Mouse (Mus musculus): ENCODE results near the gene Sirt2. TPM values are rescaled to one million over a fixed set of nuclear protein-coding genes. Genes with fewer than 3 reads are reported as not detected.
A peak's percentile ranks its signal among the peaks of the same experiment; 100 is the strongest.

The Sirt2 gene
- total RNA-seq, 2 experiments from 2014 or later, result 56.4 to 58.3 TPM

- no peak for DNase-seq
Observed at GRCm38 (mm10) chr7:28767462-28767965, 979 bp downstream of the Sirt2 start, which contains the start of gene Nfkbib. Gene Nfkbib (minus strand): TSS chr7:28767512.

- DNase-seq, result no peak
Observed at GRCm38 (mm10) chr7:28769414-28769958, 3.0 kb downstream of the Sirt2 start.

- DNase-seq, result no peak
Observed at GRCm38 (mm10) chr7:28770309-28770708, 3.8 kb downstream of the Sirt2 start.

GRCm38 (mm10) chr7:28771867-28772266 is 5.3 kb downstream of the Sirt2 start:
- DNase-seq, result peak; percentile 50

DNA sequence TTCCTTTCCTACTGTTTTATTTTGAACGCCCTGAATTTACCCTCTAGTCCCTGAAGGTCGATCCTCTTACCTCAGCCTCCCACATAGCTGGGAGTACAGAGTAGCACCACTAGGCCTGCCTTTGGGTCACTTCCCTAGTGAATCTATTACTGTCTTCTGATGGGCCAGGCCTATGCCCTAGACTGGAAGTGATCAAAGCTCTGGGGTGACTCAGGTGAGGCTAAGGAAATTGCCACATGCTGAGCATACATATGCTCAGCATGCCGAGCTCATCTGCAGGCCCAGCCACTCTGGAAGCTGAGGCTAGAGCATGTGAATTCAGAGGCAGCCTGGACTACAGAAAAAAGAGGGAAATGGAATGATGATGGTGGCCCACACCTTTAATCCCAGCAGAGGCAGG is 6.6 kb downstream of the Sirt2 start:
- no peak for DNase-seq

DNA sequence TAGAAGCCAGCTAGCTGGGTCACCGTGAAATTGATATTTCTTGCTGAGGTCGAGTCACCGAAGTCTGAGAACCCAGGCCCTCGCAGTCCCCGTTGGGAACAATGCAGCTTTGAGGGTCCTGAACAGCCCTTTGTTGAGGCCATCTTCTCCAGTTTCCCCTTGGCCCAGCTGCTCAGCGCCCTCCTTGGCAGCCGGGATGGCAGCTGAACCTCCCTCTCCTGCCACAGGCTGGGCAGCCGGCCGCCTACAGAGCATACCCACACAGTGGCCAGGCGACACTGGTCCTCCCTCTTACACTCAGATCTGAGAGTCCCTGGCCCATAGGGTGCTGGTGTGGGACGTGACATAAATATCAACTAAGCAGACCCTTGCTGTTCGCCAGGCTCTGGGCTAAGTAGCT is 7.6 kb downstream of the Sirt2 start:
- DNase-seq, result no peak

GRCm38 (mm10) chr7:28775129-28775528 is 8.6 kb downstream of the Sirt2 start:
- DNase-seq, result no peak

GRCm38 (mm10) chr7:28778825-28779224 is 12.3 kb downstream of the Sirt2 start:
- DNase-seq, result no peak

- peak; percentile 94 for DNase-seq
Observed at GRCm38 (mm10) chr7:28780067-28780658, 13.6 kb downstream of the Sirt2 start.

- no peak for DNase-seq
Observed at GRCm38 (mm10) chr7:28780857-28781256, 14.3 kb downstream of the Sirt2 start.

- no peak for DNase-seq
Observed at GRCm38 (mm10) chr7:28781261-28781663, 14.7 kb downstream of the Sirt2 start.

GRCm38 (mm10) chr7:28785161-28785560 is 18.6 kb downstream of the Sirt2 start:
- no peak for DNase-seq

- no peak for DNase-seq
Observed at GRCm38 (mm10) chr7:28787884-28788283, 21.3 kb downstream of the Sirt2 start.

DNA sequence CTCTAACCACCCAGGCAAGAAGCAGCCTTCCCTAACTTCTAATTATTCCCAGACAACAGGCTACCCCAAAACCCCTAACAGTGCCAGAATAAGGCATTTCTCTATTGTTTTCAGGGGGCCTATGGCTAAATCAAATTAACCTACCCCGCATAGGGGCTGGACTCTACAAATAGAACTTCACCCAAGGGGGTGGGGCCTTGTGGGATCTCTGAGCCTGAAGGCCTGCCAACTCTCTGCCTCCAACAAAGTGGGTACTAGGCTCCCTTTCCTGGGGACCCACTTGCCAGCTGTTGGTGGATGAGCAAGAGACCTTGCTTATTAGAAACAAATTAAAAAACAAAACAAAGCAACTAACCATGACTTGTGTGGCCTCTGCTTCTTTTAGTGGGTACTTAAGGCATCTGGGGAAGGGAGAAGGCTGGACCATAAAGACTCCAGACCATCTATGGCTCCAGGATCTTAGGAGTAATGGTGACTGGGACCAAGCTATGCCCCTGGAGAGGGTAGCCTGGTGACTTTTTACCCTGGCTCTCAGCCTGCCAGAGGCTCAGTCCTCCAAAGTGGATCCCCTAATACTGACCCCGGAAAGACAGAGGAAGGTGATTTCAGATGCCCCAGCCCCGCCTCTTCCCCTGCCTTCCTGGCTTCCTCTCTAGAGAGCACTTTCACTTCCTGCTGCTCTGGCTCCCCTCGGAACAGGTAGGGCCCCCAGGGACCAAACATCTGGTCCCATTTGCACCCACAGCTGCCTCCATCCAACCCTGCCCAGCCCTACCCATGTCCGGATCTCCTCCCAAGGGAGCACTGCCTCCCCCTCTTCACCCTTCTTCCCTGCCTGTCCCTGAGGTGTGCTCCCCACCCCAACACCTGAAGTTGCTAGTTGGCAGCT is 22.0 kb downstream of the Sirt2 start, which contains the start of gene Rinl:
TSS of gene Rinl (plus strand) at position 663 of the 889 bp plus-strand sequence.
- DNase-seq, result no peak

DNA sequence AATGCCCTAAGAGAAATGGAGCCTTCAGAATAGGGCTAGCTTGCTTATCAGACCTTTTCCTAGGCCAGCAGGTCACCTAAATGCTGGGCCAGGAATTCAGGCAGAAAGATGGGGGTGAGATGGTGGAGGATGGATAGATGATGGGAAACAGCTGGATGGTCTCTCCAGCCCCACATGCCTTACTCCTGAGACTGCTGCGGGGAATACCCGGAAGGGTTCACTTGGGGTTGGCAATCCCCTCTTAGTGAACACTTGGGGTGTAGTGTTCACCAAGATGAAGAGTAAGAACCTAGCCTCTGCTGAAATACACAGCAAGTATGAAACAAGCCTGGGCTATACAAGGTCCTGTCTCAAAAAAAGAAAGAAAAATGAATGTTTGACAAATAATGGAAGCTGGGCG is 22.7 kb downstream of the Sirt2 start:
- no peak for DNase-seq

GRCm38 (mm10) chr7:28790066-28790806 is 23.7 kb downstream of the Sirt2 start:
- DNase-seq, result no peak

DNA sequence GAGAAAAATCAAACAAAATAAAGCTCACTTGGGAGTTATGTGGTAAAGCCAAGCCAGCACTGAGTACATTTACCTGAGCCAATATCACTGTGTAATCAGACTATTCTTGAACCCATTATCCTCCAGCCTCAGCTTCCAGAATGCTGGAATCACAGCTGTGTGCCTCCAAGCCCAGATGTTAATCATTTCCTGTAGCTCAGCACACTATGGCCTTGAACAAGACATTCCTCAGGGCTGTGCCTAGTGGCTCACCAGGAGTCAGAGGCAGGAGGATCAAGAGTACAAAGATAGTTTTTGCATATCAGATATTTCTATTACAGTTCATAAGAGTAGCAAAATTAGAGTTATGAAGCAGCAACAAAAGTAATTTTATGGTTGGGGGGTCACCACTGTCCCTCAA is 25.2 kb downstream of the Sirt2 start:
- DNase-seq, result no peak

GRCm38 (mm10) chr7:28792391-28793185 is 26.1 kb downstream of the Sirt2 start:
- no peak for DNase-seq

DNA sequence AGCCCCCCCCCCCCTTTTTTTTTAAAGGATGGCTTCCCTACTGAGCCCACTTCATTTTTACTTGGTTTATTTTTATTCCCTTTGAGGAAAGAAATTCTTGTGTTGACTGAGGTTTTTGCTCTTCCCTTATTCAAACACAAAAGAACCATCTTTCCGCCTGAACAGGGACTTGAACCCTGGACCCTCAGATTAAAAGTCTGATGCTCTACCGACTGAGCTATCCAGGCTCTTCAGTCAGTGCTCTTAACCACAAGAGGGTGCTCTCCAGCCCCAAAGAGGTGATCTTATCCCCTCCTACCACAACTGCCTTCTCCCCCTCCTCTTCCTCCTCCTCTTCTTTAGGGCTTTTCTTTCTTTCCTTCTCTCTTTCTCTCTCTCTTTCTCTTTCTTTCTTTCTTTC is 27.3 kb downstream of the Sirt2 start:
- peak; percentile 41 for DNase-seq

- DNase-seq, result no peak
Observed at GRCm38 (mm10) chr7:28794496-28794895, 28.0 kb downstream of the Sirt2 start.

DNA sequence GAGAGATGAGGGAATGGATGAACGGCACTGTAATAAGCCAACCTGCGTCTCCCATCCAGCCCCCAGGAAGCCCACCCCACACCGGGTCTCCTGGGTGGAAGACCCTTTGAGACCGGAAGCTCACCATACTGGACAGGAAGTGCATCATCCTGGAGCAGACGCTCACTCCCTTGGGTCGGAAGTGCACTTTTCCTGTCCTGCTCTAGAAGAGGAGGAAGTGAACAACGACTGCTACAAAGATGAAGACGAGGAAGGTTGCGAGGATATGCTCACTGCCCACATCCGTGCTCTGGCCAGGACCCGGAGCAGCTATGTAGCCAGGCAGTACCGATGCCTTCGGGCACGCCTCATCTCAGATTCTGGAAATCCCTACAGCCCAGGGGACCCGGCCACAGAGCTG is 29.3 kb downstream of the Sirt2 start:
- peak; percentile 21 for DNase-seq

DNA sequence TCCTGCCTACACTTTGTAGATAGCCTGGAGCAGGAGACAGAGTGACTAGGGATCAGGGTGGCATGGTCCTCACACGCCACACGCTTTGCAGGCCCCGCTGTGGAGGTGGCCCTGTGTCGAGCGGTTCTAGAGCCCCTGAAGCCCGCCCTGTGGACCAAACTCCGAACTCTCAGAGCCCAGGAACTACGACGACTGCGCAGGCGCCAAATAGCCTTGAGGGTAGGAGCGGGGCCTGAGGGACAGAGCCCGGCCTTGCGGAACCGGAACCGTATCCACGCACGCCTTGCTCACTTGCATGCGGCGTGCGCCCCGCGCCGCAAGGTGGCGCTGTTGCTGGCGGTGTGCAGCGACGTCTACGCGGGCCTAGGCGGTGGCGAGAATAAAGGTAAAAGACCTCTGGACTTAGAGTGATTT is 30.0 kb downstream of the Sirt2 start:
- peak; percentile 88 for DNase-seq

All from heart, postnatal 4 days (tissue).